Mouse (Mus musculus): ENCODE measurements around the gene 4930535I16Rik.

GRCm38 (mm10) chr4:123962721-123963120, 44.9 kb upstream of the 4930535I16Rik start:
- no peak for TF ChIP-seq TAL1 (IDR thresholded peaks at IDR 0.05; ENCODE audit: low read length)
- TF ChIP-seq GATA1 (IDR thresholded peaks at IDR 0.05; ENCODE audit: low read length), result no peak
